Mouse (Mus musculus): ENCODE measurements around the gene Gm21671. TPM values are rescaled to one million over a fixed set of nuclear protein-coding genes. Genes with fewer than 3 reads are reported as not detected.
A peak's percentile ranks its signal among the peaks of the same experiment; 100 is the strongest.
"Not testable (repeated sequence)": the region's sequence is repeated elsewhere in the genome, so short reads cannot be mapped to it uniquely, and the experiment has no call there.

The Gm21671 gene
- not detected in 2 replicates for polyA plus RNA-seq (2015; fragmentation: Nextera tagmentation; extraction: Ambion mirVana)

- H3K27ac ChIP-seq (ENCODE audit: low read depth); H3K9ac ChIP-seq (replicated peaks); H3K9me3 ChIP-seq (ENCODE audit: low read length); H3K36me3 ChIP-seq (replicated peaks; ENCODE audit: insufficient read depth, low read length); H3K4me2 ChIP-seq (ENCODE audit: low read depth, low read length); DNase-seq; H3K4me1 ChIP-seq (ENCODE audit: insufficient read depth); ATAC-seq; H3K27me3 ChIP-seq (ENCODE audit: insufficient read depth, low read length); H3K4me3 ChIP-seq (ENCODE audit: low read depth, low read length): not testable (repeated sequence)
- WGBS (ENCODE audit: insufficient replicate concordance): 64% methylated on average over 2 of the region's 2 CpGs
Observed at GRCm38 (mm10) chr5:25954317-25954716, at the start of gene Gm21671. Gene Gm21671, minus strand, starts transcription at chr5:25954417.

GRCm38 (mm10) chr5:25988550-25988949 is 34.3 kb upstream of the Gm21671 start, which contains the start of gene Gm21698:
Gene Gm21698, minus strand, starts transcription at chr5:25988650.
- WGBS (ENCODE audit: insufficient replicate concordance): no CpG with 5 or more reads among the region's 3 CpGs
- ATAC-seq: not testable (repeated sequence)

GRCm38 (mm10) chr5:25972563-25972962 is 18.3 kb upstream of the Gm21671 start, which contains the start of gene Gm21680:
Gene Gm21680, minus strand, starts transcription at chr5:25972663.
- not testable (repeated sequence) for H3K4me2 ChIP-seq (ENCODE audit: low read depth, low read length); H3K4me1 ChIP-seq (ENCODE audit: insufficient read depth); H3K9ac ChIP-seq (replicated peaks); H3K9me3 ChIP-seq (ENCODE audit: low read length); H3K27me3 ChIP-seq (ENCODE audit: insufficient read depth, low read length); H3K27ac ChIP-seq (ENCODE audit: low read depth); H3K4me3 ChIP-seq (ENCODE audit: low read depth, low read length); DNase-seq; H3K36me3 ChIP-seq (replicated peaks; ENCODE audit: insufficient read depth, low read length); ATAC-seq
- no CpG with 5 or more reads among the region's 2 CpGs for WGBS (ENCODE audit: insufficient replicate concordance)

More at GRCm38 (mm10) chr5:25988550-25988949, 34.3 kb upstream of the Gm21671 start, which contains the start of gene Gm21698:
- H3K27me3 ChIP-seq (ENCODE audit: insufficient read depth, low read length); H3K27ac ChIP-seq (ENCODE audit: low read depth); H3K4me1 ChIP-seq (ENCODE audit: insufficient read depth); DNase-seq; H3K9me3 ChIP-seq (ENCODE audit: low read length); H3K4me2 ChIP-seq (ENCODE audit: low read depth, low read length); H3K9ac ChIP-seq (replicated peaks); H3K36me3 ChIP-seq (replicated peaks; ENCODE audit: insufficient read depth, low read length); H3K4me3 ChIP-seq (ENCODE audit: low read depth, low read length): not testable (repeated sequence)

GRCm38 (mm10) chr5:25957050-25957449 is 2.8 kb upstream of the Gm21671 start:
- H3K4me2 ChIP-seq (ENCODE audit: low read depth, low read length); H3K9ac ChIP-seq (replicated peaks); H3K36me3 ChIP-seq (replicated peaks; ENCODE audit: insufficient read depth, low read length); DNase-seq; H3K4me1 ChIP-seq (ENCODE audit: insufficient read depth); H3K27ac ChIP-seq (ENCODE audit: low read depth); H3K4me3 ChIP-seq (ENCODE audit: low read depth, low read length); H3K27me3 ChIP-seq (ENCODE audit: insufficient read depth, low read length); H3K9me3 ChIP-seq (ENCODE audit: low read length); ATAC-seq: not testable (repeated sequence)
- 47% methylated on average over 16 of the region's 17 CpGs for WGBS (ENCODE audit: insufficient replicate concordance)

- DNase-seq: peak; percentile 15
- H3K4me2 ChIP-seq (ENCODE audit: low read depth, low read length); ATAC-seq; H3K9me3 ChIP-seq (ENCODE audit: low read length); H3K4me3 ChIP-seq (ENCODE audit: low read depth, low read length); H3K4me1 ChIP-seq (ENCODE audit: insufficient read depth); H3K36me3 ChIP-seq (replicated peaks; ENCODE audit: insufficient read depth, low read length); H3K9ac ChIP-seq (replicated peaks); H3K27me3 ChIP-seq (ENCODE audit: insufficient read depth, low read length); H3K27ac ChIP-seq (ENCODE audit: low read depth): not testable (repeated sequence)
- WGBS (ENCODE audit: insufficient replicate concordance): 24% methylated on average over 30 of the region's 32 CpGs
Observed at GRCm38 (mm10) chr5:25956611-25957010, 2.4 kb upstream of the Gm21671 start.

- peak; percentile 11 for DNase-seq
- H3K36me3 ChIP-seq (replicated peaks; ENCODE audit: insufficient read depth, low read length); H3K9ac ChIP-seq (replicated peaks); H3K9me3 ChIP-seq (ENCODE audit: low read length); H3K27me3 ChIP-seq (ENCODE audit: insufficient read depth, low read length); H3K4me3 ChIP-seq (ENCODE audit: low read depth, low read length); H3K27ac ChIP-seq (ENCODE audit: low read depth); H3K4me2 ChIP-seq (ENCODE audit: low read depth, low read length); ATAC-seq; H3K4me1 ChIP-seq (ENCODE audit: insufficient read depth): not testable (repeated sequence)
- WGBS (ENCODE audit: insufficient replicate concordance): 74% methylated on average over 2 of the region's 2 CpGs
Observed at GRCm38 (mm10) chr5:25945391-25945790, 8.8 kb downstream of the Gm21671 start.

- not testable (repeated sequence) for H3K9ac ChIP-seq (replicated peaks); ATAC-seq; H3K27ac ChIP-seq (ENCODE audit: low read depth); H3K4me1 ChIP-seq (ENCODE audit: insufficient read depth); H3K9me3 ChIP-seq (ENCODE audit: low read length); H3K4me3 ChIP-seq (ENCODE audit: low read depth, low read length); H3K27me3 ChIP-seq (ENCODE audit: insufficient read depth, low read length); H3K36me3 ChIP-seq (replicated peaks; ENCODE audit: insufficient read depth, low read length); DNase-seq; H3K4me2 ChIP-seq (ENCODE audit: low read depth, low read length)
- WGBS (ENCODE audit: insufficient replicate concordance): 45% methylated on average over 2 of the region's 2 CpGs
Observed at GRCm38 (mm10) chr5:25942281-25942680, 11.9 kb downstream of the Gm21671 start, which contains the start of gene Gm21663. Gene Gm21663, minus strand, starts transcription at chr5:25942381.

Other genes with a start within 250 kb of the Gm21671 start
- gene Xrcc2, start 248.6 kb downstream of the Gm21671 start, polyA plus RNA-seq (2015; fragmentation: Nextera tagmentation; extraction: Ambion mirVana): 1.4 and 1.9 TPM in 2 replicates
- 0.68 and 0.71 TPM in 2 replicates for gene Actr3b, start 194.4 kb downstream of the Gm21671 start, polyA plus RNA-seq (2015; fragmentation: Nextera tagmentation; extraction: Ambion mirVana)
- gene Gm21663, start 12.0 kb downstream of the Gm21671 start, polyA plus RNA-seq (2015; fragmentation: Nextera tagmentation; extraction: Ambion mirVana): not detected in 2 replicates
- gene Gm21680, start 18.2 kb upstream of the Gm21671 start, polyA plus RNA-seq (2015; fragmentation: Nextera tagmentation; extraction: Ambion mirVana): not detected in 2 replicates
- gene Gm21698, start 34.2 kb upstream of the Gm21671 start, polyA plus RNA-seq (2015; fragmentation: Nextera tagmentation; extraction: Ambion mirVana): not detected in 2 replicates
- not detected in 2 replicates for gene Gm1979, start 50.4 kb upstream of the Gm21671 start, polyA plus RNA-seq (2015; fragmentation: Nextera tagmentation; extraction: Ambion mirVana)
- gene Gm5862, start 68.5 kb upstream of the Gm21671 start, polyA plus RNA-seq (2015; fragmentation: Nextera tagmentation; extraction: Ambion mirVana): not detected in 2 replicates
- gene Speer4a, start 85.1 kb upstream of the Gm21671 start, polyA plus RNA-seq (2015; fragmentation: Nextera tagmentation; extraction: Ambion mirVana): not detected in 2 replicates
- not detected in 2 replicates for gene Gm7347, start 104.2 kb upstream of the Gm21671 start, polyA plus RNA-seq (2015; fragmentation: Nextera tagmentation; extraction: Ambion mirVana)
- not detected in 2 replicates for gene Gm10471, start 134.9 kb upstream of the Gm21671 start, polyA plus RNA-seq (2015; fragmentation: Nextera tagmentation; extraction: Ambion mirVana)
- not detected in 2 replicates for gene 5031410I06Rik, start 150.9 kb upstream of the Gm21671 start, polyA plus RNA-seq (2015; fragmentation: Nextera tagmentation; extraction: Ambion mirVana)
- not detected in 2 replicates for gene Gm10220, start 167.0 kb upstream of the Gm21671 start, polyA plus RNA-seq (2015; fragmentation: Nextera tagmentation; extraction: Ambion mirVana)

Measured in liver, postnatal 0 days (tissue).